Mouse (Mus musculus) hindbrain, embryonic 10.5 days (tissue): ENCODE data around the gene Casz1. TPM values are rescaled to one million over a fixed set of nuclear protein-coding genes. Genes with fewer than 3 reads are reported as not detected.

Experiments
- DNase-seq: peaks from one replicate; pipeline ENCODE4 v3.0.0-alpha.2; 2017; ENCODE audit warnings: low spot score
- H3K27ac ChIP-seq: fragments of 300-500 bp; sonication (generic); 2 replicates; pipeline ENCODE4 v1.5.1; 2016; ENCODE audit warnings: mild to moderate bottlenecking, moderate library complexity
- H3K27me3 ChIP-seq: fragments of 300-500 bp; sonication (generic); 2 replicates; pipeline ENCODE4 v1.6.1; 2016; ENCODE audit warnings: mild to moderate bottlenecking; ENCODE audit not compliant: poor library complexity, insufficient read depth, severe bottlenecking
- H3K36me3 ChIP-seq: fragments of 300-500 bp; sonication (generic); 2 replicates; pipeline ENCODE4 v1.6.1; 2016; ENCODE audit warnings: mild to moderate bottlenecking, moderate library complexity
- H3K4me1 ChIP-seq: fragments of 300-500 bp; sonication (generic); replicated peaks from 2 replicates; pipeline ENCODE4 v1.6.1; 2016; ENCODE audit warnings: mild to moderate bottlenecking
- H3K4me3 ChIP-seq: fragments of 300-500 bp; sonication (generic); 2 replicates; pipeline ENCODE4 v1.5.1; 2016; ENCODE audit warnings: mild to moderate bottlenecking, moderate library complexity
- H3K9me3 ChIP-seq: fragments of 300-500 bp; sonication (generic); 2 replicates; pipeline ENCODE4 v1.6.1; 2016; ENCODE audit warnings: mild to moderate bottlenecking, moderate library complexity
- WGBS: fragments of 180-500 bp; shearing (Covaris S2); methylation state at CpG from one replicate; pipeline ENCODE4 v1.1.7; 2016; 5-methylcytosine and 5-hydroxymethylcytosine counted together
- polyA plus RNA-seq: library from polyadenylated mRNA; unstranded; fragments of >200 nt; fragmentation: Nextera tagmentation; extraction: Ambion mirVana; gene quantifications from 2 replicates; pipeline ENCODE4 v1.2.1, GENCODE M21; 2016

Casz1 gene
- polyA plus RNA-seq, 1 experiment from 2014 or later: 14.4 TPM

DNA sequence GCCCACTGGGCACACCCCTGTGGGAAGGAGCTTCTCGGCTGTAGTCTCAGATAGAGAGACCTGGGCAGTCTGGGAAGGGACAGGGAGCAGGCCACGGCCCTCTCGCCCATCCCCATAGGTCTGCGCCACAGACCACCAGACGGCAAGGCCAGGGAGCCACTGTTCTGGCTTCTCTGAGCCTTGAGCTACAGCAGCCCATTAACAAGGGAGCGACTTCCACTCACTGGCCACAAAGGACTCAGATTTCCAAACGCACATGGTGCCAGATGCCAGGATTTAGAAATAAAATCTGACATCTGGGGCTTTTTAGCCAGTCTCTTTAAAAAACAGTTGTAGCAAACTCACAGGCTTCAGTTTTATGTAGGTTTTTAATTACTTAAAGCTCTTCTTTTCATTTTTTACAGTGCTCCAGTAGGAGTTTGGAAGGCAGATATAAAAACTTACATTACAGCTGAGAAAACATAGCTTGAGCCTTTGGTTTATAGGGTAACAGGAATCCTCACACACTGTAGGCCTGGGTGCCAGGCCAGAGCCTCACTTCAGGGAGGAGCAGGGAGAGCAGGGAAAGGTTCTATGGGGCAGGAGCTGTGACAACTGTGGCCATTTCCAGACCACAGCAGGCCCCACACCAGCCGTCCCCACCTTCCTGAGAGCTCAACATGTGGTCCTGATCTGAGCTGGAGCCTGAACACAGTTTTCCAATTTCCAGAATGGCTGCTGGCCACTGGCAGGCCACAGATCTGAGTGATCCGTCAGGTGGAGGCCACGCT is 160.5 kb downstream of the Casz1 start:
- DNase-seq: no peak
- peaks cover 33% of the 10 kb centered on the region for H3K4me1 ChIP-seq
- peaks cover 68% of the 10 kb centered on the region for H3K36me3 ChIP-seq
- H3K4me3 ChIP-seq: no peak overlapping the region
- H3K27me3 ChIP-seq: no peaks in the 10 kb centered on the region
- H3K9me3 ChIP-seq: no peaks in the 10 kb centered on the region
- peak overlapping the region; percentile 64; the same call in 1 of the 2 replicates for H3K27ac ChIP-seq
- 85% methylated on average over 10 of the region's 10 CpGs for WGBS

DNA sequence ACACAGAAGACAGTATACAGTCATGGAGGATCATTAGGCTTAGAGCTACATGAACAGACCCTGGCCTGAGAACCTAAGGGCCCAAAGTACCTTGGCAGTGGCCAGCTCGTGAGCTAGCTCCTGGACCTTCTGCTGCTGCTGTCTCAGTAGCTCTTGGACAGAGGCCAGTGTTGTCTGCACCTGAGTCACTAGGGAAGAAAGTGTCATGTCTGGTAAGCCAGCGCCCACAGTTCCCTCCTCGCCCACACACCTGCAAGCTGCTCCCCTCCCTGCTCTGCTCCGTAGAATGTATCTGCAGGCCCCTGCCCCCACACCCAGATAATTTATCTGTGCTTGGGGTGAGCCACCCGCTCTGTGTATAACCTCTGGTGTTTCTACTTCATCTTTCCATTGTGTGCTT is 161.9 kb downstream of the Casz1 start:
- H3K27ac ChIP-seq: no peak overlapping the region
- no peaks in the 10 kb centered on the region for H3K9me3 ChIP-seq
- H3K36me3 ChIP-seq: peaks cover 61% of the 10 kb centered on the region
- WGBS: 93% methylated on average over 5 of the region's 5 CpGs
- no peak overlapping the region for H3K4me3 ChIP-seq
- H3K4me1 ChIP-seq: peaks cover 40% of the 10 kb centered on the region
- no peak for DNase-seq
- H3K27me3 ChIP-seq: no peaks in the 10 kb centered on the region

DNA sequence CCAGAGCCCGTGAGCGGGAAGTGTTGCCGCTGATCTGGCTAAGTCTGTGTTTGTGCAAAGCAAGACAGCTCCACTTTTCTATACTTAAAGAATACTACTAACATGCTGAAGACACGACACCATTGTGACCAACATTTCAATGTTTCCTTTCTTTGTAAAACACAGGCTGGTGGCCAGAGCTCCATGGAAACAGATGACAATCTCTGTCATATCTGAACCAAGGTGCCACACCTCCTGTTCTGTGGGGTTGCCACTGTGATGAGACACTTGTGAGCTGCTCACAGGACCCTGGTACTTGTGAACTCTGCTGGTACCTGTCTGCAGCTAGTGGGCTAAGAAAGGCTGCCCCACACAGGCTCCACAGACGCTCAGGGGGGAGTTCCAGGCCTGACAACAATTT is 164.6 kb downstream of the Casz1 start:
- H3K9me3 ChIP-seq: no peaks in the 10 kb centered on the region
- H3K27ac ChIP-seq: no peak overlapping the region
- WGBS: 81% methylated on average over 5 of the region's 5 CpGs
- H3K4me1 ChIP-seq: peaks cover 60% of the 10 kb centered on the region
- H3K27me3 ChIP-seq: no peaks in the 10 kb centered on the region
- no peak overlapping the region for H3K4me3 ChIP-seq
- H3K36me3 ChIP-seq: peaks cover 35% of the 10 kb centered on the region
- DNase-seq: no peak

DNA sequence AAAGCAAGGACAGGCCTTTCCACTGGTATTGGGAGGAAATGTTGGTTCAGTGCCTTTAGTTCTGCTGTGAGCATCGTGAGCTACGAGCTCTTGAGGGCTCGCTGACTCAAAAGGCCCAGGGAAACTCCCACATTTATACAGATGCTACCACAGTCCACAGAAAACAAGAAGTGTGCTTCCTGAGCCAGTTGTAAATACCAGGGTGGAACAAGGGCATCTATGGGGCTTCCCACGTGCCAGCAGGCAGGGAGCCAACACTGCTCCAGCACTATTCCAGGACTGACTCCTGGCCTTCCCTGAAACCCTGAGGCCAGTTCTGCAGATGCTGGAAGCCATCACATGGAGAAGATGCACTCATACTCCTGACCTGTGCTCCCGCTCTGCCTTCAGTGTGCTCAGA is 165.4 kb downstream of the Casz1 start:
- no peaks in the 10 kb centered on the region for H3K9me3 ChIP-seq
- no peak overlapping the region for H3K4me3 ChIP-seq
- peaks cover 30% of the 10 kb centered on the region for H3K36me3 ChIP-seq
- no peaks in the 10 kb centered on the region for H3K27me3 ChIP-seq
- no peak overlapping the region for H3K27ac ChIP-seq
- no peak for DNase-seq
- 86% methylated on average over 5 of the region's 5 CpGs for WGBS
- peaks cover 60% of the 10 kb centered on the region for H3K4me1 ChIP-seq

DNA sequence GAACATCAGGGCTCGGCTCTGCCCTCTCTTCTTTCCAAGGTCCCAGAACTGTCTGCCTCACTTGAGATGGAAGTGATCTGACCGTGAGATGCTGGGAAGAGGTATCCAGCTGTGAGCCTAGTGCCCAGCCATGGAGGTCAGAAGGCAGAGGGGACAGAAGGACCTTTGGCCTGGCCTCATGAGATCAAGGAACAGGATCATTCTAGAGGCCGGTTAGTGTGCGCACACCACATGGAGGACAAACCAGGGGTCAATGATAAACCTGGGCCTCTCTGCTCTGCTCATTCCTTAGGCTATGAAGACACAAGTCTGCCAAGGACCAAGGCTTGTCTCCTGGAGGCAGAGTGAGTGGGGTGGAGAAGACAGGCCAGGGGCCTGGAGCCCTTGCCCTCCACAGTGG is 166.5 kb downstream of the Casz1 start:
- DNase-seq: no peak
- 61% methylated on average over 4 of the region's 4 CpGs for WGBS
- Histone ChIP-seq H3K4me1 (peaks cover 64% of the 10 kb centered on the region), H3K4me3 (no peak overlapping the region), H3K9me3 (no peaks in the 10 kb centered on the region), H3K27ac (peak overlapping the region; percentile 25; the same call in 1 of the 2 replicates), H3K36me3 (peaks cover 22% of the 10 kb centered on the region), H3K27me3 (no peaks in the 10 kb centered on the region)

DNA sequence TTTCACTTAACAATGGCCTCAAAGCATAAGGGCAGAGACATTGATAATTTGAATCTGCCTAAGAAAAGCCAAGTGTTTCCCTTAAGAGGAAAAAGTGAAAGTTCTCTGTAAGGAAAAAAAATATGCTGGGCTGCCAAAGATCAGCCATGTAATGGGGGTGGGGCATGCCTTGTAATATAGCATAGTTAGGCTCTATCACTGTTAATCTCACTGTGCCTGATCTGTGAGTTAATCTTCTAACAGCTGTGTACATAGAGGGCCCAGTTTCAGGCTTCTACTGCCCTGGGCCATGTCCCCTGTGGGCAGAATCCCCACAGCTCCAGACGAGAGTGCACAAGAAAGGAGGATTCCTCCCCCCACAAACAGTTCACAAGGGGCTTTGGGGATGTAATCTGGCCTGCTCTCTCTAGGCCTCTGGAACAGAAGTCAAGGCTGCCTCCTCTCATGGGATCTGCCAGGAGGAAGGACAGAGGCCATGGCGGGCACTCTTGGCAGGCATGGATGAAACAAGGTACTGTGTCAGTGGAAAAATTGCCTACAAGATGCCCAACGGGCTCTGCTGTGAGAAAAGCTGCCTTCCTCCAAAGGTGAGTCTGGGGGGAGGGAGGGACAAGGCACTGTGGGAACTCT is 167.5 kb downstream of the Casz1 start:
- H3K9me3 ChIP-seq: no peaks in the 10 kb centered on the region
- peaks cover 64% of the 10 kb centered on the region for H3K4me1 ChIP-seq
- DNase-seq: no peak
- H3K27ac ChIP-seq: peak overlapping the region; percentile 62; the same call in 1 of the 2 replicates
- H3K4me3 ChIP-seq: no peak overlapping the region
- peaks cover 12% of the 10 kb centered on the region for H3K36me3 ChIP-seq
- no peaks in the 10 kb centered on the region for H3K27me3 ChIP-seq
- WGBS: 65% methylated on average over 3 of the region's 3 CpGs

DNA sequence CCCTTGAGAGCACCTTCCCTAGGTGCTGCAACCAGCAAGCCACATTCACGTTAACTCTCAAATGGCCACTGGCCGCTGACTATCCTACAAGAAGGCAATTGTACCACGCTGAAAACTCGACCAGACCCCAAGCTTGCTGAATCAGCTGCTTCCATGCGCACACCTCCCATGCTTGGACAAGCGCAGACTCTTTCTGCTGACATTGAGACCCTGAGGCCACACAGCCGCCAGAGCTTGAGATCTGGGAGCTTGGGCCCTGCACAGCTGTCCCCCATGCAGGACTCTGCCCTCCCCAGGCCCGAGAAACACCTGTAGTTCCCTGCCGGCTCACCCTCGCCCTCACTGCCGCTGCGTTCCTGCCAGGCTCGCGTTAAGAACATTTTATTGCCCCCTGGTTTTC is 168.5 kb downstream of the Casz1 start:
- no peak for DNase-seq
- 86% methylated on average over 14 of the region's 14 CpGs for WGBS
- H3K4me1 ChIP-seq: peaks cover 68% of the 10 kb centered on the region
- H3K9me3 ChIP-seq: no peaks in the 10 kb centered on the region
- H3K4me3 ChIP-seq: no peak overlapping the region
- no peak overlapping the region for H3K27ac ChIP-seq
- 0 out of 2 replicates have a peak, but pooled peaks cover 8% of the 10 kb centered on the region for H3K36me3 ChIP-seq
- H3K27me3 ChIP-seq: no peaks in the 10 kb centered on the region

DNA sequence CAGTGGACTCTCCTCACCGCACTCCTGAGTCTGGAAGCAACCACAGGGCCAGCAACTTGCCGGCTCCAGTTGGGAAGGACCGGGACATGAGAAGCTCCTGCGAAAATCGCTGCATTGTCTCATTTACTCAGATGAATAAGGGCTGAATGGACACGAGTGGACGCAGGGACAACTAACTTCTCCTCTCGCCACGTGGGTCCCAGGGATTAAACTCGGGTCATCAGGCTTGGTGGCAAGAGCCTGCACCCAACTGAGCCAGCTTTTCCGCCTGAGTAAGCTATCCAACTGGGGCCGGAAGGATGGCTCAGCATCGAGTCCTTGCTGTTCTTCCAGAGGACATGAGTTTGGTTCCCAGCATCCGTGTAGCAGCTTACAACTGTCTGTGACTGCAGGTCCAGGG is 169.2 kb downstream of the Casz1 start:
- Histone ChIP-seq H3K27me3 (no peaks in the 10 kb centered on the region), H3K4me1 (peaks cover 70% of the 10 kb centered on the region), H3K9me3 (no peaks in the 10 kb centered on the region), H3K36me3 (0 out of 2 replicates have a peak, but pooled peaks cover 8% of the 10 kb centered on the region), H3K4me3 (no peak overlapping the region), H3K27ac (peak overlapping the region; percentile 47; the same call in 1 of the 2 replicates)
- 71% methylated on average over 14 of the region's 14 CpGs for WGBS
- no peak for DNase-seq

DNA sequence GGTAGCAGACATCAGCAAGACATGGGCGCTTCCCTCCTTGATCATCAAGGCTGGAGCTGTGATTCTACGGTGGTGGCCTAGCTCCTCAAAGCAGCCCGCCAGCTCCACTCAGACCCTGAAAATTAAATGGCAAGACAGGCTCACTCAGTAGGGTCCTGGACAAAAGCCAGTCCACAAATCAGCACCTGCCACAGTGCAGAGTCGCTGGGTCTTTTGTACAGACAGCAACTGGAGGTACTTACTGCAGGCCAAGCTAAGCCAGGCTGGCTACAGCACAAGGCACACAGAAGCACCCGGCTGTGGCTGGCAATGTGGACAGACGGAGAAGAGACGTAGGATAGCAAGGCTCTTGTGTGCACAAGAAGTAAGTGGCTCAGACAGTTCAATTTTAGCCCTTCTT is 170.6 kb downstream of the Casz1 start:
- no peak for DNase-seq
- 85% methylated on average over 7 of the region's 7 CpGs for WGBS
- H3K36me3 ChIP-seq: 0 out of 2 replicates have a peak, but pooled peaks cover 6% of the 10 kb centered on the region
- H3K27me3 ChIP-seq: no peaks in the 10 kb centered on the region
- peak overlapping the region; percentile 41; the same call in 1 of the 2 replicates for H3K27ac ChIP-seq
- peaks cover 83% of the 10 kb centered on the region for H3K4me1 ChIP-seq
- H3K4me3 ChIP-seq: no peak overlapping the region
- no peaks in the 10 kb centered on the region for H3K9me3 ChIP-seq

DNA sequence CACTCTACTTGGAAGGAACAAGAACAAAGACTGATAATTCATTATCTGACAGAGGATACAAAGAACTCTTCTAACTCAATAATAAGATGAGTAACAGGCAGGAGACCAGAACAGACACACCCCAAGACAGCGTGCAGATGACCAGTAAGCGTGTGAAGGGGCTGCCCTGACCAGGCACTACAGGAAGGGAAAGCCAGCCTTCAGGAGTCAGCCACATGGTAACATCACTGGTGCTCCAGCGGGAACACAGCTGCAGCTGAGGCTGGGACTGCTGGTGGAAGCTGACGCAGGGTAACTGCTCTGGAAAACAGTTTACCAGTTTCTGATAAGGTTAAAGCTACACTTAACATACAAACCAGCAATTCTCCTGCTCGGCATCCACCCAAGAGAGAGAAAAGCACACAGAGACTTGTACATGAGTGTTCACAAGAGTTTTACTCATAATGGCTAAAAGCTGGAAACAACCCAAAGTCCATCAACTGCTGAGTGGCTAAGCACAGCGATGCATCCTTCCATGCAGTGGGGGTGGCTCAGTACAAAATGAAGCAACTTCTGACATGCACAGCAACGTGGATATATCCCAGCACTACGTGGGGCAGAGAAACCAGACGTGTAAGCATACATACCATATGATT is 174.1 kb downstream of the Casz1 start:
- no peaks in the 10 kb centered on the region for H3K9me3 ChIP-seq
- H3K4me3 ChIP-seq: no peak overlapping the region
- H3K27me3 ChIP-seq: no peaks in the 10 kb centered on the region
- peaks cover 67% of the 10 kb centered on the region for H3K4me1 ChIP-seq
- WGBS: 77% methylated on average over 9 of the region's 9 CpGs
- peaks cover 9% of the 10 kb centered on the region; the same call in 1 of the 2 replicates for H3K36me3 ChIP-seq
- no peak overlapping the region for H3K27ac ChIP-seq
- no peak for DNase-seq

DNA sequence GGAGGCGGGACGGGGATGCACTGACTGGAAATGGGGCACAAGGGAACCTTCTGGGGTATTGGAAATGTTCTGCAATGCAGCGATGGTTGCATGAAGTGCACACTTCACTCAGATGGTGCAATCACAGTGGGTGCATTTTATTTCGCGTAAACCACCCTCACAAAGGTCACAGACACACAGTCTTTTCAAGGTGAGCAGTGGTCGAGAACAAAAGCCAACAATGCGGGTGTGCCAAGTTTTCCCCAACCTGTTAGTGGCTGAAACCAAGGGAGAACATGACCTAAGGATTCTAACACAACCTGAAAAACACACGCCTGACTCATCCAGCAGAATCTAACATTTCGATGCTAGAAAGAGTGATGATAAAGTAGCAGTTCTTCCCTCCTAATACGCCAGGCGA is 174.7 kb downstream of the Casz1 start:
- Histone ChIP-seq H3K4me3 (no peak overlapping the region), H3K36me3 (peaks cover 15% of the 10 kb centered on the region), H3K27me3 (no peaks in the 10 kb centered on the region), H3K27ac (no peak overlapping the region), H3K4me1 (peaks cover 62% of the 10 kb centered on the region), H3K9me3 (no peaks in the 10 kb centered on the region)
- WGBS: 90% methylated on average over 11 of the region's 11 CpGs
- DNase-seq: no peak

DNA sequence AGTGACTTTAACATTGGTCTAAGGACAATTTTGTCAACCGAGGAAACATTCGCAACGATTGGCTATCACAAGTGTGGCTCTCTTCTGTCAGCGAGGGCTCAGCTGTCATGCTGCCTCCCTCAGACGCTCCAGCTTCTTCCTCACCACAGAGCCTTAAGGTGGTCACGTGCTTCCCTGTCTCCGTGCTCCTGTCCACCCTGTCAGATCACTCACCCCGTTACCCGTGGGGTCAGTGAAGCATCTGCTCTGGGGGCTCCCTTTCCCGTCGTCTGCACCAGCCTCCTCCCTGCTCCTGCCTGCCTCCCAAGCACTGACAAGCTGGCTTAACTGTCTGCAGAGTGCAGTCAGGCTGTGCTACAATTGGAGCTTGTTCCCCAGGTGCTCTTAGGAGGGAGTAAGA is 175.6 kb downstream of the Casz1 start:
- Histone ChIP-seq H3K36me3 (peaks cover 15% of the 10 kb centered on the region), H3K27ac (0 out of 2 replicates have a peak overlapping the region, but pooled peaks have one; percentile 13), H3K4me3 (no peak overlapping the region), H3K9me3 (no peaks in the 10 kb centered on the region), H3K4me1 (peaks cover 57% of the 10 kb centered on the region), H3K27me3 (no peaks in the 10 kb centered on the region)
- WGBS: 59% methylated on average over 11 of the region's 11 CpGs
- DNase-seq: no peak

DNA sequence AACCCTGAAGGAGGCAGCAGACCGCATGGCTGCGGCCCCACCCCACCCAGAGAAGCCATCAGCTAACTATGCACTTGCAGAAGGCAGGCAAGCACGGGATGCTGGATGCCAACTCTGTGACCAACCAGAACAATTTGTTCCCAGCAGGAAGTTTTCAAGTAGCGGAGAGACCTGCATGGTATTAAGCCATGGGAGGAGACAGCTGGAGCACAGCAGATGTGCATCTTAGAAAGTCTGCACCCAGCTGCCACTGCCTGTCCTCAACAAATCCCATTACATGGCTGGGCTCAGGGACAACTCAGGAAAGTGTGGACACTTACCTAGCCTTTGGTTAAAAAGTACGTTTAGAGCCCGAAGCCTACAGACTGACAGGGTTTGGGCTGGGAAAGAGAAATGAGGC is 178.0 kb downstream of the Casz1 start:
- DNase-seq: no peak
- Histone ChIP-seq H3K9me3 (no peaks in the 10 kb centered on the region), H3K27me3 (no peaks in the 10 kb centered on the region), H3K36me3 (peaks cover 15% of the 10 kb centered on the region), H3K4me3 (no peak overlapping the region), H3K4me1 (peaks cover 73% of the 10 kb centered on the region), H3K27ac (no peak overlapping the region)
- 68% methylated on average over 6 of the region's 6 CpGs for WGBS
